Comparison of ENCODE assay signal across 15 mouse cellular contexts in the genomic region with DNA sequence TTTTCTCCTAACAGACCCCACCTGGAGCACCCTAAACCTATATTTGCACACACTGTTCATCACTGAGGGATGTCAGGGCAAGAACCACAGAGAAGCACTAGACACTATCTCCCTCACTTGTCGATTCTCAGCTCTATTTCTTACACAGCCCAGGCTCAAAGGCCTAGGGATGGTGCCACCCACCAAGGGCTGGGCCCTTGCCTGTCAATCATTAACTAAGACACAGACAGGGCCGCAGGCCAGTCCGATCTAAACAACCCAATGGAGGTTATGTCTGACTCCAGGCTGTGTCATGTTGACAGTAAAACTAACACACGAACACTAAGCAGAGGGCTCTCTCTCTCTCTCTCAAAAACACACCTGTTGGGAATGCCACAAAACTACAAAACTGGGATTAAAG. TPM values are rescaled to one million over a fixed set of nuclear protein-coding genes. Genes with fewer than 3 reads are reported as not detected.
DNase-seq lines count a peak whose midpoint lies in the region; ATAC-seq lines count a peak whose summit lies in the region.
"Had no signal": no experiment of that assay in that cellular context is flagged by ENCODE, and none has a peak within 500 bp of the region (broad histone marks: within the 10 kb centered on the region; RNA-seq: fewer than 3 reads in every experiment).

No protein-coding gene starts in this region.

- H3K9me3 ChIP-seq in forebrain, embryonic 10.5 days, result no peaks in the 10 kb centered on the region
- no peaks in the 10 kb centered on the region for H3K9me3 ChIP-seq in forebrain, embryonic 14.5 days (replicated peaks; ENCODE audit: control insufficient read depth, low read length)
- H3K9me3 ChIP-seq in neural tube, embryonic 11.5 days (ENCODE audit: control insufficient read depth, low read length), result no peaks in the 10 kb centered on the region
- H3K9me3 ChIP-seq: heart, embryonic 13.5 days had no signal

- no peak for DNase-seq in forebrain, embryonic 10.5 days (ENCODE audit: extremely low spot score, low spot score)
- no peak for DNase-seq in forebrain, embryonic 14.5 days (ENCODE audit: low spot score)
- no peak for DNase-seq in neural tube, embryonic 11.5 days (ENCODE audit: low spot score)
- DNase-seq in neural tube, embryonic 10.5 days (ENCODE audit: extremely low spot score, low spot score), result no peak
- peak; percentile 74 to 81 for DNase-seq in kidney, postnatal 36 days
- no peak for DNase-seq in frontal cortex, postnatal 36 days (ENCODE audit: low spot score in 2 of 2)
- no peak for DNase-seq in ovary, postnatal 36 days (ENCODE audit: low spot score)
- no peak for DNase-seq in adipocyte (ENCODE audit: low spot score)
- DNase-seq: adrenal gland, adult 2 months; left cerebral cortex, postnatal 4 days; lung, postnatal 4 days; right cerebral cortex, postnatal 25 days; thymus, adult 2 months had no signal

- 88% methylated on average over 4 of the region's 4 CpGs for WGBS in forebrain, embryonic 10.5 days
- 81% methylated on average over 4 of the region's 4 CpGs for WGBS in forebrain, embryonic 14.5 days
- 80% methylated on average over 4 of the region's 4 CpGs for whole genome bisulfite sequencing in neural tube, embryonic 11.5 days

- no peak overlapping the region for H3K4me3 ChIP-seq in forebrain, embryonic 10.5 days
- no peak overlapping the region for H3K4me3 ChIP-seq in forebrain, embryonic 14.5 days (ENCODE audit: low read depth, low read length)
- no peak overlapping the region for H3K4me3 ChIP-seq in neural tube, embryonic 11.5 days (ENCODE audit: low read depth, low read length)
- H3K4me3 ChIP-seq: heart, embryonic 13.5 days; myocyte had no signal

- peaks cover 47% of the 10 kb centered on the region for H3K4me1 ChIP-seq in forebrain, embryonic 10.5 days
- peaks cover 4% of the 10 kb centered on the region; the same call in 1 of the 2 replicates for H3K4me1 ChIP-seq in forebrain, embryonic 14.5 days (ENCODE audit: control insufficient read depth, insufficient read depth, low read length)
- H3K4me1 ChIP-seq in neural tube, embryonic 11.5 days (ENCODE audit: control insufficient read depth, insufficient read depth, low read length), result peaks cover 10% of the 10 kb centered on the region; the same call in 1 of the 2 replicates

- no peaks in the 10 kb centered on the region for H3K36me3 ChIP-seq in forebrain, embryonic 10.5 days (replicated peaks)
- H3K36me3 ChIP-seq in forebrain, embryonic 14.5 days (ENCODE audit: control insufficient read depth, insufficient read depth, low read length), result no peaks in the 10 kb centered on the region
- H3K36me3 ChIP-seq in neural tube, embryonic 11.5 days (ENCODE audit: control insufficient read depth, insufficient read depth, low read length), result no peaks in the 10 kb centered on the region
- H3K36me3 ChIP-seq: heart, embryonic 13.5 days had no signal

- ATAC-seq in forebrain, embryonic 14.5 days, result no peak
- ATAC-seq in neural tube, embryonic 11.5 days (ENCODE audit: insufficient read depth, low FRiP score, low TSS enrichment), result no peak

- no peak overlapping the region for H3K4me2 ChIP-seq in forebrain, embryonic 14.5 days (ENCODE audit: low read length)
- H3K4me2 ChIP-seq in neural tube, embryonic 11.5 days (ENCODE audit: low read depth), result no peak overlapping the region

- H3K27ac ChIP-seq in forebrain, embryonic 10.5 days, result peak overlapping the region; percentile 2; the same call in 1 of the 2 replicates
- H3K27ac ChIP-seq in forebrain, embryonic 14.5 days (ENCODE audit: low read depth, low read length), result no peak overlapping the region
- H3K27ac ChIP-seq in neural tube, embryonic 11.5 days (ENCODE audit: low read depth, low read length), result 0 out of 2 replicates have a peak overlapping the region, but pooled peaks have one; percentile 8

- no peaks in the 10 kb centered on the region; the same call in 1 of the 2 replicates for H3K27me3 ChIP-seq in forebrain, embryonic 10.5 days (ENCODE audit: poor library complexity, severe bottlenecking)
- H3K27me3 ChIP-seq in forebrain, embryonic 14.5 days (replicated peaks; ENCODE audit: control insufficient read depth, insufficient read depth, low read length), result no peaks in the 10 kb centered on the region
- H3K27me3 ChIP-seq in neural tube, embryonic 11.5 days (ENCODE audit: control insufficient read depth, insufficient read depth, low read length), result no peaks in the 10 kb centered on the region
- H3K27me3 ChIP-seq: heart, embryonic 13.5 days had no signal

- H3K9ac ChIP-seq in forebrain, embryonic 14.5 days (ENCODE audit: low read length), result no peak overlapping the region
- no peak overlapping the region for H3K9ac ChIP-seq in neural tube, embryonic 11.5 days (ENCODE audit: low read length)
- H3K9ac ChIP-seq: heart, embryonic 13.5 days had no signal

RNA-seq across cellular contexts. Expression of gene Afap1l2, which starts 9.7 kb away (rescaled TPM):
- polyA plus RNA-seq in forebrain, embryonic 10.5 days (2016; fragmentation: Nextera tagmentation; extraction: Ambion mirVana), result 1.2 and 1.5 TPM in 2 replicates
- polyA plus RNA-seq in forebrain, embryonic 14.5 days (2014; fragmentation: Nextera tagmentation; extraction: Ambion mirVana), result 4.9 and 7.9 TPM in 2 replicates
- 9.3 and 11.4 TPM in 2 replicates for polyA plus RNA-seq in neural tube, embryonic 11.5 days (2014; fragmentation: Nextera tagmentation; extraction: Ambion mirVana)

Comparison
In these comparisons a context has a peak if more than half of its experiments do, and no peak if none do; other contexts are left out.
1. DNase-seq: peak in kidney, postnatal 36 days (2 of 2); none in forebrain, embryonic 10.5 days (single experiment), forebrain, embryonic 14.5 days (single experiment), neural tube, embryonic 11.5 days (single experiment), neural tube, embryonic 10.5 days (single experiment), frontal cortex, postnatal 36 days (0 of 2), ovary, postnatal 36 days (single experiment) and adipocyte (single experiment).